Mouse (Mus musculus): Measurements from ENCODE around the gene D11Wsu47e.
A peak's percentile ranks its signal among the peaks of the same experiment; 100 is the strongest.

Gene D11Wsu47e

DNA sequence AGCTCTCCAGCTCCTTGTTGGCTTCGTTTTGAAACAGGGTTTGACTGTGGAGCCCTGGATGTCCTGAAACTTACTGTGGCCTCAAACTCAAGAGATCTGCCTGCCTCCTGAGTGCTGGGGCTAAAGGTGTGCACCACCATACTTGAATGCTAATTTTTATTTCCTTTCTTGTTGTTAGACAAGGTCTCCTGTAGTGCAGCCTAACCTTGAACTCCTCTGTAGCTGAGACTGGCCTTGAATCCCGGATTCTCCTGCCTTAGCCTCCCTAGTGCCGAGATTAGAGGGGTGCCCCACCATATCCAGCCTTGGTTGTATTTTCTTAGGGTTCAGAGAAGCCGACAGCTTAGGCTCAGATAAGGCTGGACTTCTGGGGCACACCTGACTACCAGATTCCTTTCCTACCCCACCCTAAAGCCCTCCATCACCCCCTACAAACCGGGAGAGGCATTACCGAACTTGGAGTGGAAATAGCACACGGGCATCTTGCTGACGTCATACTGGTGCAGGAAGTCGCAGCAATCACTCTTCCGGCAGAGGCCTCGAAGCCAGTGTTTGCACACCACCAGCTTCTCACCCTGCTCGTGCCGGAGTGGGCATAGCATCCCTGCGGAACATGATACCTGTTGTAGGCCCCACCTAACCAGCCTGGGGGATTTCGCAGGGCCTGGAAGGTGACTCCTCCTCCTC, 21.9 kb downstream of the D11Wsu47e start:
- DNase-seq (ENCODE audit: low read depth, low spot score): no peak

DNA sequence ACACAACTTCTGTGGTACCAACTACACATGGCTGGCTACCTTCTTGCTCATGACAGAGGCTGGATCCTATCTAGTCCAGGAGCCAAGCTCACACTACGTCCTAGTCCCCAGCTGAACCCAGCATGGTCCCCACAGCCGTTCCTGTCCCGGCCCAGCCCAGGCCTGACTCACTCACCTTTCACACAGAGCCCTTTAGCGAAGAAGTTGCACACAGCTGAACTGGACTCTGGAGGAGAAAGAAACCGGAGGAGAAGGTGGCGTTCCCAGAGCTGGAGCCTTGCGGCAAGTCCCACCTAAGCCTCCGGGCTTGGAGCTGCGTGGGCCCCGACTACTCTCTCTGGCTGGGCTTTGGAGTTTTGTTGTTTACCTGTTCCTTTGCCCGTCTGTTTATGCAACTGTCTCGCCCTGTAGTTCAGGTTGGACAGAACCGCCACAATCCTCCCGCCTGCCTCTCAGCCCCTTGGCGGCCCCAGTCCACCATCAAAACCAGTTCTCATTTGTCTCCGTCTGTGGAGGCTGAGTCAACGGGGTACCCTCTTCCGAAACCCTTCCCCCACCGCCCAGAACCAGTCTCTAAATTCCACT, 24.5 kb downstream of the D11Wsu47e start:
- no peak for DNase-seq (ENCODE audit: low read depth, low spot score)

DNA sequence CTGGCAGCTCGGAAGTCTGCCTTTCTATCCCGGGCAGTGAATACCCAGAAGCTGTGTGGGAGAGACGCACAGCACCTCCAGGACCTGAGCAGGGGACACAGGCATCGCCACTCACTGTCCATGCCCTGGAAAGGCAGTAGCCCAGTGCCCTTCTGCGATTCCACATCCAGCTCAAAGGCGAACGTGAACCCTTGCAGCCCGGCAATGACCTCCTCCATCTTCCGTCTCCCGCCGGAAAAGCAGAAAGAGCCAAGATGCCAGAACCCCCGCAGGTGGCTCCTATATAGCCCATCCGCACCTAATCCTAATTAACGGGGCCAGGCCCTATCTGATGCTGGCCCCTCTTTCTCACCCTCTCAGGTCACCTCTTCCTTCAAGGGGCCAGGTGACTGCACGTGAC, 25.1 kb downstream of the D11Wsu47e start:
- no peak for DNase-seq (ENCODE audit: low read depth, low spot score)

DNA sequence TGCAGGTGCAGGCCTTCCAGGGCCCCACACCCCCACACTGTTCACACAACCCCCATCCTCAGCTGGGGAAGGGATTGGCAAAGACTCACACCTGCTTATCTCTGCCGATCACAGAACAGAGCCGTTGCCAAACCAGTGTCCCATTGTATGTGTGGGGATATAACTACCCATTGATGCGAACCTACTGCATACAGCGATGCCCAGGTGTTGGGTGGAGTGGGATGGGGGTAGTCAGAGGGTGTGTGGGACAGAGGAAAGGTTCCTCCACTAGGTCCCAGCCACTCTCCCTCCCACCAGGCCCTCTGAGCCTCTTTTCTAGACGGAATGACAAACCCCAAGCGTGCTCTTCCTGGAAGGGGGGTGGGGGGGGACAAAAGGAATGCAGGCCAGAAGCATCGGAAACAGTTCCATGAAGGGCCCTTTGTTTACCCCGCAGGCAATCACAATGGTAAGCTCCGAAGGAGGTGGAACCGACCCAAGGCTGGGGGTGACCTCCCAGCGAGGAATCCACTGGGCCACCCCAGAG, 25.6 kb downstream of the D11Wsu47e start, which contains the start of gene Cpsf4l:
Gene Cpsf4l, minus strand, starts transcription at position 287 of the 526 bp plus-strand sequence.
- no peak for DNase-seq (ENCODE audit: low read depth, low spot score)

DNA sequence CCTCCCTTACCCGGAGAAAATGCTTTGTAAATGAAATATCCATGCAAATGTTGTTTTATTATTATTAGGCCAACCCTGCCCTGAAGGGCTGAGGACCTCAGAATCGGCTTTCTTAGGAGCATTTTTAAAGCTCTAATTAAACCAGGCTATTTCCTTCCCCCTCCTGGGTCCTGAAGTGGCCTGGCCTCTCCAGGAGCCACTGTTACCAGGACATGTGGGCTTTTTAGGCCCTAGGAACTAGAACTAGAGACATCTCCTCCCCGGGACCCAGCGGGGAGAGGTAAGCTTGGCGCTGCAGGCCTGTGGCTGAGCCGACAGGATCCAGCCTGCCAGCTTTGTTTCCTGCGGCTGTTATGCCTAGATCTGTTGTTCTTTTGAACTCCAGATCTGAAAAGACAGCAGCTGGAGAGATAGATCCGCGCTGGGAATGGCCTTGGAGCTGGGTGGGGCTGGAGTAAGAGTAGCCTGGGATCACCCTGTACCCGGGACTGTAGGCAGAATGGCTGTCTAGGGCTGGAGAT, 26.1 kb downstream of the D11Wsu47e start:
- no peak for DNase-seq (ENCODE audit: low read depth, low spot score)

DNA sequence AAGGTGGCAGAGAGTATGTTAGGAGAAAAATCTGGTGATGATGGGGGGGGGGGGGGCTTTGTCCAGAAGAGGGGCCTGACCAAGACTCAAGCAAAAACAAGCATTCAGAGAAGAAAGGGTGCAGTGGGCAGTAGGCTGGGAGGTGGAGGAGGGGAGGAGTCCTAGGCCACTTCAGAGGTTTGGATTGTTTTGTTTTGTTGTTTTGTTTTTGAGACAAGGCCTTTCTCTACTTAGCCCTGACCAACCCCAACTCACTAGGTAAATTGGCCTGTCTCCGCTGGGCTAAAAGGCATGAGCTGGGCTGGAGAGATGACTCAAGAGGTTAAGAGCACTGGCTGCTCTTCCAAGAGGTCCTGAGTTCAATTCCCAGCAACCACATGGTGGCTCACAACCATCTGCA, 26.8 kb downstream of the D11Wsu47e start:
- no peak for DNase-seq (ENCODE audit: low read depth, low spot score)

DNA sequence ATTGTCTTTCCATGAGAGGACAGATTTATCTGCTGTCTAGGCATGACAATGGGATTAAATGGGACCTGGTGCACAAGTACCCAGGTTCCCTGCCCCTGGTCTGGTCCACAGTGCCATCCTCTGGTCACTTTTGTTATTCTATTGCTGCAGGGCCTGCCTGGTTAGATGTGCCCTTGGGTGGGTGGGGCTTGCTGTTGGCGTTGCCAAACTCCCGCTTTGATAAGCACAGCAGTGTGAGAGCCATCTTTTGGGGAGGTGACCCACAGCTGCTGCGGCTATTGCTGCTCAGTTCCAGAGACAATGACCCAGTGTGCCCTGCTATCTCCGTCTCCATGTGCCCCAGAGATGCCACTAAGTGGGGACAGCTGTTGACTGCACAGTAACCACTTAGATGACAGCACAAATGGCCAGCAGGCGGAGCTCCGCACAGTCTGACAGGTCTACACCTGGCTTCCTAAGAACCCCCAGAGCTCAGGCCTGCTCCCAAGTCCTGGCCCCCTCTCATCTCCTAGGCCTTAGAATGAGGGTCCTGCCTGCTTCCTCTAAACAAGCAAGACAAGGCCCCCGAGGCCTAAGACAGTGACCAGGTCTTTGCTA, 31.0 kb downstream of the D11Wsu47e start:
- DNase-seq (ENCODE audit: low read depth, low spot score): no peak

DNA sequence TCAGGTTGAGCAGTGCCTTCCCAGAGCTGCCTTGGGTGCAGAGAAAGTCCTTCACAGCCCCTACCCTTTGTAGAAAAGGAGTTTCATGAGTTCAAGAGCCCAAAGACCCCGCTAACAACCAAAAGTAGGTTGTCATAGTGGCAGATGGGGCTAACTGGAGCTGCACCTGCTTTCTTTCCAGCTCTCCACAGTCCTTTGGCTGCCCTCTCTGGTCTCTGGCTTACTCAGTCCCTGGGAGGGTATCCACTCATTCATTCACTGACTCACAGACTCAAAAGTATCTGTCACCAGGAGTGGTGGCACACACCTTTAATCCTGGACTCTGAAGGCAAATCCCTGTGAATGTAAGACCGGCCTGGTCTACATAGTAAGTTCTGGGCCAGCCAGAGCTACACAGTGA, 31.9 kb downstream of the D11Wsu47e start:
- no peak for DNase-seq (ENCODE audit: low read depth, low spot score)

DNA sequence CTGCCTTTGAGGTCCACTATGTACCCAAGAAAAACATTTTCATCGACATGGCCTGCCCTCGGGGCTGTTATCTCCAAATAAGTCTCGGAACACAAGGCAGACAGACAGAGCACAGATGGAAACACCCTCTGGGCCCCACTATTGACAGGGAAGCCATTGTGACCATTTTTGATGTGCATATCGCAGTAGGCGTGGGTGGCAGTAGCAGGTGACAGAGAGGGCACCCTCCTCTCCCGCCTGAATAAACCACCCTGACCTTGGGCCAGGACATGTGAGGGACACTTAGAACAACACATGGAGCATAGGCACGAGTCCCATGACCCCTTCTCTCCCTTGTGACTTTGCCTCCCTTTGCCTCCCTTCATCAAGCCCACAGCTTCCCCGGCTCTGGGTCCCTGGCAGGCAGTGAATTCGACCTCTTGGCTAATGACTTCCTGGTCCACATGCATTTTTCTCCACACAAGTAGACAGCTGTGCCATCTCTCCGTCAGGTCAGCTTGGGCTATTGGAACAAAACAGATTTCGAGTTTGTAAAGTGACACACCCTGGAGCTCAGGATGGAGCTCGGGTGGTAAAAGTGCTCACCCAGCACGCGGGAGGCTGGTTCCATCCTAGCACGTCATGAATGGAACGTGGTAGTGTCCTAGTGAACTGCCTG, 33.7 kb downstream of the D11Wsu47e start:
- DNase-seq (ENCODE audit: low read depth, low spot score): no peak

DNA sequence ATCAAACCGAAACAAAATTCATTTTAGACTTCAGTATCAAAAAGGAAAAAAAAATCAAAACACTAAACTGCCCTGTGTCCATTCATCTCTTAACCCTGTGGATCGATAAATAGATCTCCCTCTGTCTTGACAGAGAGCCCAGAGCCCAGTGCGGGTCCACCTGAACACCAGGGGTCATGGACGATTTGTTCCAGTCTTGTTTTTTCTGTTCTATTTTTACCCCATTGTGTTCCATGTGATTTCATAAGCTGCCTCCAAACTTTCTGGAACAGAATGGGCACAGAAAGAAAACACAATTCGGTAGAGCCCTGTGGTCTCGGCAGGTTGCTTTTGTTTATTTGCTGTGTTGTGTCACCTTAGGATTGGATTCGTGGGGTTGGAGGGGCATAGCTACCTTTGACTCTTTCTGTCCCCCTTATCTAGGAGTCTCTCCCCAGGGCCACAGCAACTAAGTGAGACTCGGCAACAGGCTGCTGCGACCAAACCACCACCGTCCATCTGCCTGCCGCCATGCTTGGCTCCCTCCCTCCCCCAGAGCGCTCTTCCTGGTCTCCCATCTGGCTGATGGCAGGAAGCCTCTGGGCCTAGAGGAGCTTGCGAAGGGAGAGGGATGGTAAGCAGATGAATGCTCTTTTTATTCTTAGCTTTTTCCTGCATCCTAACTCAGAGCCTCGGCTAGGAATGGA, 38.3 kb downstream of the D11Wsu47e start:
- DNase-seq (ENCODE audit: low read depth, low spot score): no peak

DNA sequence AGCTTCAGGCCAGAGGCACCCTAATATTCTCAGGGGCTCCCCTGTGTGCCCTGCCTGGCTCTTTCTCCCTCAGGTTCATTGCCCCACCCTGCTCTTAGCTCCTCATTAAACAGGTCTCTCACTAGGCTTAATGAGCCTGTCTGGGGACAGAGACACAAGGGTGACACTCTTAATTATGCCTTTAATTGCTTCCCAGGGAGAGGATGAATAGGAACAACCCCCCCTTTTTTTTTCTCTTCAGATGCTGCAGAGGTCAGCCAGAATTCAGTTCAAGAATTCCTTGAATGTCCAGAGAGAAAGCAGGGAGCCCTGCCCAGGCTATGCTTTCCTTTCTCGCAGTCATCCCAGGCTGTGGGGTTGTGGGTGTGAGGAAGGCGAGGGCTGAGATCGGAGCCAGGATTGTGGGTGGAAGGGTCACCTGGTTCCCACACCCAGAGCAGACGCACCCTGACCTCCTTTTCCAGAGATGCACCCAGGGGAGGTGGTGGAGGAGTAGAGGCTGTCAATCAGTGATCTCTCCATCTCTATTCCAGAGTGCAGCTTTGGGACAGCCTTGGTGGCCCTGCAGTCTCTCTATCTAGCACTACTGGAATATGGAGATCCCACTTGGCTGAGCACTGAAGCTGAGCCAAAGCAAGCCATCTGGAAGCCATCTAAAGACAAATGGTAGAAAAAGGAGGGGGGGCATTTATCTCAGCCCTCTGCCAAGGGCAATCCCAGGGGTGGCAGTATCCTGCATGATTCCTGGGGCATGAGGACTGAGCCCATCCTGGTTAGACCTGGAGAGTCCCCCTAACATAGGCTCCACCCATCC, 41.2 kb downstream of the D11Wsu47e start:
- peak; percentile 55 for DNase-seq (ENCODE audit: low read depth, low spot score)

DNA sequence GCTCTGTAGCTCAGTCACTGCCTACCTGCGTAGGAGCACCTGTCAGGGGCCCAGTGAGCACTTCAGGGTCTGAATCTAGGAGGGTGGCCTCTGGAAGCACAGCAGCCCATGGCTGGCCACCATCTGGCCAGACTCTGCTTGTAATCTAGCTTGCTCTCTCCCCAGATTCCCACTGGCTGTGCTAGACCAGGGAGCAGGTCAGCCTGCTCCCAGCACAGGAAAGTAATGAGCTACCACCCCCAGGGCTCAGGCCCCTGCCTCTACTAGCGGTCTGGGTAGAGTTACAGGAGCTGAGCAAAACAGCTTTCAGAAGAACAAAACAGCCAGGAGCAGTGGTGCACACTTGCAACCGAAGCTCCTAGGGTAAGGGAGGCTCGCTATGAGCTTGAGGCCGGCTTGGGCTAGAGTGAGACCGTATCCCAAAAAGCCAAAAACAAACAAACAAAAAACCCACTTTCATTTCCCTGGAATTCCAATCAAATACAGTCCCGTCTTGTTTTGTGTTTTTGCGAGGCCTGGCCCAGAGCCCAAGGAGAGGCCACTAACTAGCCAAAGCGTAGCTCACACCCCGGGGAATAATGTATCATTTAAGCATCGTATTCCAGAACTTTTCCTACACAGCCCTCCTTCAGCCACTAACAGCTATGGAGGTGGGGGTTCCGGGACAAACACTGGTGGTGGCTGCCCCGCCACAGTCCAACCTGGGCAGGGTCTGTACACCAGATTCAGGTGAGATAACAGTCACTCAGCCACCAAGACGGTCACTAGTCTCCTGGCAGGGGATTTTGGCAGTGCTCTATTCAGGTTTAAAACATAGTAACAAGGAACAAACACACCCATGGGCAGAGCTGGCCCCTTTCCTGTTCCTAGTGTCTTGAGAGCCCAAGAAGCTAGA, 43.0 kb downstream of the D11Wsu47e start:
- DNase-seq (ENCODE audit: low read depth, low spot score): no peak

DNA sequence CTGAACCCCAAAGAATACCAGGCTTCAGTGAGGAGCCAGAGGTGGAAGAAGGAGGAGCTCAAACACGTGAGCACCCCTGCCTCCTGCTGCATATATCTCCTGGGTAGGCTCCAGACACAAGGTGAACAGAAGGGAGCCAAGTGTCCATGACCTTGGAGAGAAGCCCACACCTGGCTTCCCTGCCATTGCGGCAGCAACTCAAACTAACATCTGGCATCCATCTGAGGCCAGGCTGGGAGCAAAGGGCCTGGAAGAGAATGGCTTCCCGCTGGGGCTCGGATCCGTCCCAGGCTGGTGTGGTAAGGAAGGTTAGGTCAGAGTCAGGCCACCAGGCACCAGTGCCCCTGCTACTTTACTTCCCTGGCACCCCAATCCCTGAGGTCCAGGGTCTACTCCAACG, 43.8 kb downstream of the D11Wsu47e start:
- DNase-seq (ENCODE audit: low read depth, low spot score): no peak

DNA sequence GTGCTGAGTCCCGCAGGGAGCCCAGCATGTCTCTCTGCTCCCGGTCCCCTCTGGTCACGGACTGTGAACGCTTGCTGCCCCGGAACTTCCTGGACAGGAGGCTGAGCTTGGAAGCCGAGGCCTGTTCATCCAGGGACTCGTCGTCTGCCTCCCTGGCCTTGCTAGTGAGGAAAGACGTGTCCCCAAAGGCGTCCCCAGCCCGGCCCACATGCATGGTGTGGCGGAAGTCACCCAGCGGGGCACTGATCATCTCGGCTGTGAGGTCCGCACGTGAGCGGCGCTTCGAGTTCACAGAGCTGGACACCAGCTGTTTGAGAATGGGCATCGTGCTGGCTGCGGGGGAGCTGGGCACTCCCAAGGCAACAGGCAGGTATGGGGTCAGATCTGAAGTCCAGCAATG, 45.0 kb downstream of the D11Wsu47e start:
- DNase-seq (ENCODE audit: low read depth, low spot score): no peak

DNA sequence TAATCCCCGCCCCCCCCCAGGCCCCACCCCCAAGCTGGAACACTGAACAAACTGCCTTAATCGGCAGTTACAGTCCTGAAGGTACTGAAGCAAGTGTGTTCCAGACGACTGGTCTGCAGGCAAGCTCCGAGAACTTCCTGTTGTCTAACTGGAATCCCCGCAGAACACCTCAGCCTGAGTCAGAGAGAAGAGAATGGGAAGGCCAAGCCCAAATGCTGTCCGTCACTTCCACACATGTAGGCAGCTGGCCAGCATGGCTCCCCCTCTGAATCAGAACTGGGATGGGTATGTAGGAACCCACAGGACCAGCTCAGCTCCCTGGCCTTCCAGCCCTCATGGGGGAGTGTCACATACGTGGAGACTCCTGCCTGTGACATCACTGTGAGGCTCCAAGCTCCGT, 45.7 kb downstream of the D11Wsu47e start:
- DNase-seq (ENCODE audit: low read depth, low spot score): peak; percentile 98

DNA sequence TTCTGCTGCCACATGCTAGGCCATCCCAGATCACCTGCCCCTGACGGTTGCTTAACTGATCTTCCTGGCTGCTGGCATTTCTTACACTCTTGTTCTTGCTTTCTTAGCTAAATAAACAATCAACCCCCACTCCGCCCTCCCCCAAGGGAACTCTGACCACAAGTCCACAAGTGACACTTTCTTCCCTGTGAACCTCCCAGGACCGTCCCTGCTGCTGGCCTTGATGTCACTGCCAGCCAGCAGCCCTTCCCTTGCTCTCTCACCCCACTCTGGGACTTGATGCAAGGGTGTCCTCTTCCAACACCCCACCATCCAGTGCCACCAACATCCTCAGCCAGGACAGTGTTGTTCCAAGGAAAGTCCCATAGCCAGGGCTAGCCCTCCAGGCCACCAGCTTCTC, 46.7 kb downstream of the D11Wsu47e start:
- no peak for DNase-seq (ENCODE audit: low read depth, low spot score)

DNA sequence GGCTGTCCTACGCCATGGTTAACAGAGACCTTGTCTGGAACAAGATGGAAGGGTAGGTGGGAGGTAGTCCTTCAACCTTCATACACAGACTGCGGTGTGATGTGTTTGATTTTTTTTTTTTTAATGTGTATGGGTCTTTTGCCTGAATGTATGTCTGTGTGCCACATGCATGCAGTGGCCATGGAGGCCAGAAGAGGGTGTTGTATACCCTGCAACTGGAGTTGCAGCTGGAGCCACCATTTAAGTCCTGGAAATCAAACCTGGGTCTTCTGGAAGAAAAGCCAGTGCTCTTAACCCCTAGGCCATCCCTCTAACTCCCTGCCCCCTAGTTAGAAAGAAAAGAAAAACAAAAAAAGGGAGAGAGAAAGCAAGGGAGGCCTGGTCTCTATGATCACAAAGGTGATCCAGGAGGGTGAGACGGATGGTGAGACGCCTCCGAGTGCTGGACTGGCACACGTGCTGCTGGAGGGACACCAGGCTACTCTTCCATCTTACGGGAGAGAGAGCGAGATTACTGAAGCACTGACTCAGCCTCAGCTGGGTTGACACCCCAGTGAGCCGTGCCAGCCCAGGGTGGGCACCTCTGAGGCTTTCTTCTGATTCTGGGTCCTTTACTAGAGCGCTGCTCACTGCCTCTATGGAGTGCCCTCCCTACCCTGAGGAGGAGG, 47.9 kb downstream of the D11Wsu47e start:
- no peak for DNase-seq (ENCODE audit: low read depth, low spot score)

DNA sequence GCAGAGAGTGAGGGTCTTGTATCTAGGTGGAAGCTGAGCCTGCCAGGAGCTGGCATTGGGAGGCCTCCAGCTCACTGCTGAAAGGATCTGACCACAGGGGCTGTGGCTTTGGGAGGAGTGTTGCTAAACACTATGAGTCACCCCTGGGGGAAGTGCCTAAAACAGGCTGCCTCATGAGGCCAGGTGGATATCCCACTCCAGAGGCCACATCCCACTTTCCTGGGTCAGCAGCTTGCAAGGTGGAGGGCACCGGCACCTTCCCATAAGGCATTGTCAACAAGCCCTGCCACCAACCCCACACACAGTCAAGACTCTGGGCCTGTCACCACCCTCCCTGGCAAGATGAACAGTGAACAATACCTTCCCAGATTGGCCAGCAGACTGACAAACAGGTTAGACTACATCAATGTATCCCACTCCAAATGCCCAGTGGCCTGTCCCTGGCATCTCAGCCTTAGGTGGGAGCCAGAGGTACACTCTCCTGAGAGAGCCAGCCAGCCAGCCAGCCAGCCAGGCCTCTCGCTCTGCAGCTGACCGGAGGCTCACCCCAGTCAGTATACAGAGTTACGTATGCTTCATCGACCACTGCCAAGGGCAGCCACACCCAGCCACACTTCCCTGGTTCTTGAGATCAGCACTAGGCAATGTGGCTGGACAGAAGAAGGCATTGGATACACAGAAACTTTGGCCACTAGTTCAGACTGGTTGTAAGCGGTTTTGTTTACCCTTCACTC, 49.6 kb downstream of the D11Wsu47e start:
- DNase-seq (ENCODE audit: low read depth, low spot score): peak; percentile 94
